Mouse (Mus musculus): Measurements from ENCODE around the gene Tnfaip8l2.
"Not testable (repeated sequence)": the region's sequence is repeated elsewhere in the genome, so short reads cannot be mapped to it uniquely, and the experiment has no call there.

The Tnfaip8l2 gene

GRCm38 (mm10) chr3:95110911-95111726 is 31.0 kb downstream of the Tnfaip8l2 start, which contains the start of gene Vps72:
Gene Vps72 (plus strand): TSS chr3:95111022.
- DNase-seq: peak; percentile 86

- DNase-seq: no peak
These were observed 34.3 kb downstream of the Tnfaip8l2 start for GRCm38 (mm10) chr3:95107898-95108297.

GRCm38 (mm10) chr3:95107308-95107707 is 34.9 kb downstream of the Tnfaip8l2 start:
- DNase-seq: not testable (repeated sequence)

GRCm38 (mm10) chr3:95106338-95107117 is 35.6 kb downstream of the Tnfaip8l2 start, which contains the start of gene Pip5k1a:
Gene Pip5k1a (minus strand): TSS chr3:95106930.
- DNase-seq: peak; percentile 96

GRCm38 (mm10) chr3:95105586-95106337 is 36.4 kb downstream of the Tnfaip8l2 start:
- no peak for DNase-seq

- DNase-seq: no peak
These were observed 37.0 kb downstream of the Tnfaip8l2 start for GRCm38 (mm10) chr3:95105121-95105520.

- DNase-seq: no peak
These were observed 41.3 kb downstream of the Tnfaip8l2 start for GRCm38 (mm10) chr3:95100854-95101253.

Data from lung, postnatal 14 days (tissue).